Mouse (Mus musculus) liver, embryonic 15.5 days (tissue): ENCODE measurements around the gene Plk3. TPM values are rescaled to one million over a fixed set of nuclear protein-coding genes. Genes with fewer than 3 reads are reported as not detected.

ENCODE experiments used
- ATAC-seq: fragments of 200-750 bp; cut with Nextera tagmentation; 2 replicates; pipeline ENCODE4 v1.8.0; 2017; ENCODE audit warnings: moderate number of reproducible peaks, mild to moderate bottlenecking, moderate library complexity; ENCODE audit not compliant: insufficient read depth
- H3K27ac ChIP-seq: fragments of 300-500 bp; sonication (generic); replicated peaks from 2 replicates; pipeline ENCODE4 v1.5.1; 2015; ENCODE audit warnings: mild to moderate bottlenecking, inconsistent platforms
- H3K27me3 ChIP-seq: fragments of 300-500 bp; sonication (generic); 2 replicates; pipeline ENCODE4 v1.6.1; 2015; ENCODE audit warnings: mild to moderate bottlenecking, inconsistent platforms
- H3K36me3 ChIP-seq: fragments of 300-500 bp; sonication (generic); replicated peaks from 2 replicates; pipeline ENCODE4 v1.6.1; 2015; ENCODE audit warnings: moderate library complexity, mild to moderate bottlenecking, inconsistent platforms
- H3K4me1 ChIP-seq: fragments of 300-500 bp; sonication (generic); replicated peaks from 2 replicates; pipeline ENCODE4 v1.6.1; 2015; ENCODE audit warnings: inconsistent platforms
- H3K4me2 ChIP-seq: fragments of 300-500 bp; sonication (generic); 2 replicates; pipeline ENCODE4 v1.6.1; 2015; ENCODE audit warnings: moderate library complexity, mild to moderate bottlenecking, inconsistent platforms
- H3K4me3 ChIP-seq: fragments of 300-500 bp; sonication (generic); replicated peaks from 2 replicates; pipeline ENCODE4 v1.5.1; 2015; ENCODE audit warnings: mild to moderate bottlenecking, inconsistent platforms
- H3K9ac ChIP-seq: fragments of 300-500 bp; sonication (generic); 2 replicates; pipeline ENCODE4 v1.6.1; 2015; ENCODE audit warnings: moderate library complexity, mild to moderate bottlenecking, inconsistent platforms
- H3K9me3 ChIP-seq: fragments of 300-500 bp; sonication (generic); replicated peaks from 2 replicates; pipeline ENCODE4 v1.6.1; 2016; ENCODE audit warnings: inconsistent platforms
- WGBS: fragments of 180-500 bp; shearing (Covaris S2); methylation state at CpG from one replicate; pipeline ENCODE4 v1.1.7; 2015; ENCODE audit warnings: mixed read lengths; ENCODE audit not compliant: insufficient replicate concordance; 5-methylcytosine and 5-hydroxymethylcytosine counted together
- polyA plus RNA-seq: library from polyadenylated mRNA; unstranded; fragments of >200 nt; fragmentation: Nextera tagmentation; extraction: Ambion mirVana; gene quantifications from 2 replicates; pipeline ENCODE4 v1.2.1, GENCODE M21; 2015

The Plk3 gene
- polyA plus RNA-seq, 1 experiment from 2014 or later = 3.2 TPM

GRCm38 (mm10) chr4:117138295-117139216, 4.8 kb upstream of the Plk3 start:
- peaks cover 6% of the 10 kb centered on the region for H3K27me3 ChIP-seq
- 70% methylated on average over 17 of the region's 17 CpGs for WGBS
- no peak overlapping the region for H3K4me2 ChIP-seq
- ATAC-seq = no peak
- H3K9ac ChIP-seq = no peak overlapping the region
- H3K4me3 ChIP-seq = no peak overlapping the region
- H3K9me3 ChIP-seq = no peaks in the 10 kb centered on the region
- no peaks in the 10 kb centered on the region for H3K36me3 ChIP-seq
- peaks cover 41% of the 10 kb centered on the region for H3K4me1 ChIP-seq
- peak overlapping the region; percentile 30; the same call in 1 of the 2 replicates for H3K27ac ChIP-seq

DNA sequence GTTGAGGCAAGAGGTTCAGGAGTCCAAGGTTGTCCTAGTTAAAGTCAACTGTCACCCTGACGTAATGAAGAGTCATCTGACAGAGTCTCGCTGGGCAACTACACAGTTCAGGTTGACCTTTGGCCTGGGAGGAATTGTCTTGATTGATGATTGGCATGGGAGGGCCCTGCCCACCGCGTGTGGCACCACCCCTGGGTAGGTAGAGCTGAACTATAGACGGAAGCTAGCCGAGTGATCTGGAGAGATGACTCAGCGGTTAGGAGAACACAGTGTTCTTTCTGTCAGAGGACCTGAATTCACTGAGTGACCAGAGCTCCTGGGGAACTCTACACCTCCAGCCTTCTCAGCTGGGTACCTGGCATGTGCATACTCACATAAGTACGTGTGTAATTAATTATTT, 2.3 kb upstream of the Plk3 start:
- WGBS = 14% methylated on average over 8 of the region's 8 CpGs
- 0 out of 2 replicates have a peak overlapping the region, but pooled peaks have one; percentile 2 for H3K9ac ChIP-seq
- H3K4me3 ChIP-seq = no peak overlapping the region

GRCm38 (mm10) chr4:117134601-117134995, 835 bp upstream of the Plk3 start:
- Histone ChIP-seq H3K4me3 (peak overlapping the region; percentile 80; the same call in 1 of the 2 replicates), H3K36me3 (0 out of 2 replicates have a peak, but pooled peaks cover 4% of the 10 kb centered on the region), H3K27me3 (peaks cover 30% of the 10 kb centered on the region), H3K27ac (peak overlapping the region; percentile 79), H3K9ac (no peak overlapping the region), H3K9me3 (no peaks in the 10 kb centered on the region), H3K4me1 (peaks cover 52% of the 10 kb centered on the region), H3K4me2 (peak overlapping the region; percentile 98)
- WGBS = 25% methylated on average over 2 of the region's 2 CpGs
- ATAC-seq = no peak

More for the DNA sequence above, 2.3 kb upstream of the Plk3 start:
- no peaks in the 10 kb centered on the region for H3K9me3 ChIP-seq
- peaks cover 28% of the 10 kb centered on the region for H3K27me3 ChIP-seq
- H3K27ac ChIP-seq = peak overlapping the region; percentile 79
- peak; percentile 72 for ATAC-seq
- peaks cover 57% of the 10 kb centered on the region for H3K4me1 ChIP-seq
- H3K4me2 ChIP-seq = peak overlapping the region; percentile 47
- no peaks in the 10 kb centered on the region for H3K36me3 ChIP-seq

- Histone ChIP-seq H3K9me3 (no peaks in the 10 kb centered on the region), H3K4me3 (peak overlapping the region; percentile 80), H3K4me1 (peaks cover 47% of the 10 kb centered on the region), H3K36me3 (peaks cover 10% of the 10 kb centered on the region; the same call in 1 of the 2 replicates), H3K4me2 (peak overlapping the region; percentile 98), H3K9ac (peak overlapping the region; percentile 76), H3K27me3 (peaks cover 30% of the 10 kb centered on the region), H3K27ac (no peak overlapping the region)
- under 1% methylated on average over 42 of the region's 42 CpGs for WGBS
- ATAC-seq = peak; percentile 2; the same call in 1 of the 2 replicates
Measured at GRCm38 (mm10) chr4:117133366-117133796, 382 bp downstream of the Plk3 start.

- H3K9me3 ChIP-seq = no peaks in the 10 kb centered on the region
- no peak overlapping the region for H3K27ac ChIP-seq
- peak overlapping the region; percentile 80 for H3K4me3 ChIP-seq
- peaks cover 15% of the 10 kb centered on the region; the same call in 1 of the 2 replicates for H3K36me3 ChIP-seq
- peak overlapping the region; percentile 98 for H3K4me2 ChIP-seq
- H3K27me3 ChIP-seq = peaks cover 30% of the 10 kb centered on the region
- peaks cover 47% of the 10 kb centered on the region for H3K4me1 ChIP-seq
- H3K9ac ChIP-seq = peak overlapping the region; percentile 76; the same call in 1 of the 2 replicates
- ATAC-seq = no peak
- WGBS = 20% methylated on average over 11 of the region's 11 CpGs
Measured at GRCm38 (mm10) chr4:117132794-117133143, 994 bp downstream of the Plk3 start.

DNA sequence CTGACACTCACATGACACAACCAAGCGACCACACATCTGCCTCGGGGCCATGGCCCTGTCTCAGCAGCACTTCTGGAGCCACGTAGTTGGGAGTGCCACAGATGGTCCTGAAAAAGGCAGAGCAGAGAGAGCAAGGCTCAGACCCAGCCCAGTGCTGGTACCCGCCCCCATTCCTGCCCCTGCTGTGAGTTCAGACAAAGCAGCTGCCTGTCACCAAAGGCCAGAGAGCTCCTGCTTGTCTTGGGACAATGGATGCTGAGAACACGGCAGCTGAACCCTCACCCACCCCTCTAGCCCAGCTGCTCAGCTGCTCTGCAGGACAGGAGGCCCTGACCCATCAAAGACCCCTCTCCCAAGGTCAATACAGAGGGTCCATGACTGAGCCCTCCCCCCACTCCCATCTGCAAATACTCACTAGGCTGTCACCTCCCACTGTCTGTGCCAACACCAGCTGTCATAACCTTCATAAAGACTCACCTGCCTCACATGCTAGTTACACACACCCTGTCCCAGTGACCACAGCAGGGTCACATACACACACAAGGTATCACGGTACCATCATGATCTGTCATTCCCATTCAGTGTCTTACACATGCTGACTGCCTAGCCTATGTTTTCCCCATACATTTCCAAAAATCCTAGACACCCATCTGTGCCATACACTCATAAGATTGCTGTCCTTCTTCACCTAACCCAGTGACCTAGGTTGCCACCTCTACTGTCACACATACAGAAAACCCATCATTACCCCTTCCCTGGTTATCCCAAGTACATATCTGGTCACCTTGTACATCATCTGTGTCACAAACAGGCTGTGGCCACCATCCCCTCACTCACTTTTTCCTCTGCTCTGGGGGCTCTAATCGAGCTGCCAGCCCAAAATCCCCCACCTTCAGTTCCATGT, 1.6 kb downstream of the Plk3 start:
- Histone ChIP-seq H3K27me3 (peaks cover 30% of the 10 kb centered on the region), H3K9ac (no peak overlapping the region), H3K27ac (no peak overlapping the region), H3K36me3 (peaks cover 15% of the 10 kb centered on the region; the same call in 1 of the 2 replicates), H3K4me2 (peak overlapping the region; percentile 98), H3K4me1 (peaks cover 48% of the 10 kb centered on the region), H3K4me3 (peak overlapping the region; percentile 80), H3K9me3 (no peaks in the 10 kb centered on the region)
- no peak for ATAC-seq
- 40% methylated on average over 7 of the region's 7 CpGs for WGBS

DNA sequence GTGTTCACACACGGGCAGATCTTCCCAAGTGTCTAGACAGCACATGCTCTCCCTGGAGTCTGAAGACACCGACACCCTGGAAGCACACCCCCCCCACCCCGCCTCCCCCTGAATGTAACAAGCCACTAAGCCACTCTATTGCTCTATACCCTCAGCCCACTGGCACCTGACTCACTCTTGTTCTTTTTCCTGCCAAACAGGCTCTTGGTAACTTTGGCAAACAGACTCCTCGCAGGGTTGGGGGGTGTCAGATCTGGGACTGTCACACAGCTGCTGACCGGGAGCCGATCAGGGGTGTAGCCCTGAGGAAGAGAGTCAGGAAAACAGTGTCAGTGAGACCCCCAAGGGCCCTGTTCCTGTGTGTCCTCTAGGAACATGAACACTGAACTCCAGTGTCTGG, 2.6 kb downstream of the Plk3 start:
- H3K27me3 ChIP-seq = peaks cover 30% of the 10 kb centered on the region
- H3K9me3 ChIP-seq = no peaks in the 10 kb centered on the region
- no peak overlapping the region for H3K9ac ChIP-seq
- no peak overlapping the region for H3K27ac ChIP-seq
- ATAC-seq = no peak
- H3K4me3 ChIP-seq = no peak overlapping the region
- 74% methylated on average over 6 of the region's 6 CpGs for WGBS
- no peak overlapping the region for H3K4me2 ChIP-seq
- peaks cover 52% of the 10 kb centered on the region for H3K4me1 ChIP-seq
- H3K36me3 ChIP-seq = peaks cover 15% of the 10 kb centered on the region; the same call in 1 of the 2 replicates

- Histone ChIP-seq H3K9ac (no peak overlapping the region), H3K36me3 (peaks cover 15% of the 10 kb centered on the region; the same call in 1 of the 2 replicates), H3K4me3 (no peak overlapping the region), H3K4me1 (peaks cover 51% of the 10 kb centered on the region), H3K4me2 (no peak overlapping the region), H3K9me3 (no peaks in the 10 kb centered on the region), H3K27me3 (peaks cover 30% of the 10 kb centered on the region), H3K27ac (no peak overlapping the region)
- ATAC-seq = no peak
- 77% methylated on average over 6 of the region's 6 CpGs for WGBS
Measured at GRCm38 (mm10) chr4:117130790-117131189, 3.0 kb downstream of the Plk3 start.

DNA sequence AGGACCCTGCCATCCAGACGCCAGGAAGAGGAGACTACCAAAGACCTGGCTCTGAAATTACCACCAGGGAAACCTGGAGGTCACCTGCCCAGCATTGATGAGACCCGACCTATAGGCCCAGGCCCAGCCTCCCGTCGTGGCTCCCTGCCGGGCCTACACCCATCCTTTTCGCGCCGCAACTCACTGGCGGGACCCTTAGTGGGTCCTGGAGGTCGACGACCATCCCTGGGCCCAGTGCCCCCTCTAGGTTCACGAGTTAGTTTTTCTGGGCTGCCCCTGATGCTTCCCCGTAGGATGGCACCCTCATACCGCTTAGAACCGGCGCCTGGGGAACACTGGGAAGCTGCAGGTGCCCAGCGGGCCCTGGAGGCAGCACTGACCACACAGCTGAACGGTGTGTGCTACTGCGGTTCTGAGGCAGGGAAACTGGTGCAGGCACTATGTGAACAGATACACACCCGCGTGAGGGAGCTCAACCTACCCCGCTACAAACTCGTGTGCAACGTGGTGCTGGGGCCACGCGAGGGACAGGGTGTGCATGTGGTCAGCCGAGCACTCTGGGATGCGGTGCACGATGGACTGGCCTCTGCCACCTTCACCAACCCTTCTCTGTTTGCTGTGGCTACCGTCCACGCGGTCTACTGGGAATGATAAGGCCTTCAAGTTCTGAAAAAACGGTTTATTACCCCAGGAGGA, 5.6 kb downstream of the Plk3 start:
- peaks cover 52% of the 10 kb centered on the region for H3K4me1 ChIP-seq
- 80% methylated on average over 33 of the region's 33 CpGs for WGBS

DNA sequence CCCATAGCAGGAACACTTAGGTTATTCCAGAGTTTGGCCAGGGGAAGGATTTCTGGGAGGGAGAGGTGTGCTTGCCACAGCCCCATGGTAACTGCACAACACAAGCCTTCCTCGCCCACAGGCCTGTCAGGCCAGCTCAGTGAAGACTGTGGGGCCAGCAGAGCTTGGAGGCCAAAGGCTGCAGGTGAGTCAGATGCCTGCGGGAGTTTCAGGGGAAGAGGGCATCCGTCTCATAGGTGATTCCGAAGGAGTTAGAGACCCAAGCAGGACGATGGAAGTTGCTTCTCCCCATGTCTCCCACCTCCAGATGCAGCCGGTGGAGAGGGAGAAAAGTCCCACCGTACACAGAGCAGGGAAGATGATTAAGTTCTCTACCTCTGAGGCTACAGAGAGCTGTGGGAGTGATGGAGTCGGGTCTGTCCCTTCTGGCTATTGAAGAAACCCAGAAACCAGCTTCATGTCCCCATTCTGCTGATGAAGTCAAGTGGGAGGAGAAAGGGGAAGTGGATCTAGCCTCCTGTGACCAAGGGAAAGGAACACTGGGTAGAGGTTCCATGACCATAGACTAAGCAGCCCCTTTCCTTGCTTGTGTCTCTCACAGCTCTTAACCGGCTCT, 7.0 kb downstream of the Plk3 start, which contains the start of gene Tctex1d4:
Tctex1d4 (plus strand) TSS at position 120 of the 616 bp plus-strand sequence.
- ATAC-seq = no peak
- Histone ChIP-seq H3K4me2 (peak within 1 kb of the TSS; percentile 1; the same call in 1 of the 2 replicates), H3K9ac (no peak within 1 kb of the TSS), H3K9me3 (no peaks in the 10 kb centered on the region), H3K4me1 (peaks cover 41% of the 10 kb centered on the region), H3K27me3 (peaks cover 10% of the 10 kb centered on the region), H3K27ac (peak within 1 kb of the TSS; percentile 78), H3K4me3 (no peak within 1 kb of the TSS), H3K36me3 (peaks cover 15% of the 10 kb centered on the region; the same call in 1 of the 2 replicates)
- WGBS = 60% methylated on average over 9 of the region's 9 CpGs

More for the DNA sequence above, 5.6 kb downstream of the Plk3 start:
- Histone ChIP-seq H3K4me3 (no peak overlapping the region), H3K4me2 (no peak overlapping the region), H3K36me3 (peaks cover 15% of the 10 kb centered on the region; the same call in 1 of the 2 replicates), H3K9ac (no peak overlapping the region), H3K27me3 (peaks cover 23% of the 10 kb centered on the region), H3K9me3 (no peaks in the 10 kb centered on the region), H3K27ac (no peak overlapping the region)
- ATAC-seq = no peak
